Mouse (Mus musculus) heart, adult 11 months (tissue): ENCODE data around the gene C1s2.
A peak's percentile ranks its signal among the peaks of the same experiment; 100 is the strongest.
"Not testable (repeated sequence)": the region's sequence is repeated elsewhere in the genome, so short reads cannot be mapped to it uniquely, and the experiment has no call there.

Experiments used
- DNase-seq: peaks from one replicate; pipeline ENCODE4 v3.0.0; 2022

C1s2 gene

GRCm38 (mm10) chr6:124635985-124636384 is at the start of gene C1s2:
Gene C1s2, minus strand, starts transcription at chr6:124636085.
- DNase-seq: peak; percentile 73

DNA sequence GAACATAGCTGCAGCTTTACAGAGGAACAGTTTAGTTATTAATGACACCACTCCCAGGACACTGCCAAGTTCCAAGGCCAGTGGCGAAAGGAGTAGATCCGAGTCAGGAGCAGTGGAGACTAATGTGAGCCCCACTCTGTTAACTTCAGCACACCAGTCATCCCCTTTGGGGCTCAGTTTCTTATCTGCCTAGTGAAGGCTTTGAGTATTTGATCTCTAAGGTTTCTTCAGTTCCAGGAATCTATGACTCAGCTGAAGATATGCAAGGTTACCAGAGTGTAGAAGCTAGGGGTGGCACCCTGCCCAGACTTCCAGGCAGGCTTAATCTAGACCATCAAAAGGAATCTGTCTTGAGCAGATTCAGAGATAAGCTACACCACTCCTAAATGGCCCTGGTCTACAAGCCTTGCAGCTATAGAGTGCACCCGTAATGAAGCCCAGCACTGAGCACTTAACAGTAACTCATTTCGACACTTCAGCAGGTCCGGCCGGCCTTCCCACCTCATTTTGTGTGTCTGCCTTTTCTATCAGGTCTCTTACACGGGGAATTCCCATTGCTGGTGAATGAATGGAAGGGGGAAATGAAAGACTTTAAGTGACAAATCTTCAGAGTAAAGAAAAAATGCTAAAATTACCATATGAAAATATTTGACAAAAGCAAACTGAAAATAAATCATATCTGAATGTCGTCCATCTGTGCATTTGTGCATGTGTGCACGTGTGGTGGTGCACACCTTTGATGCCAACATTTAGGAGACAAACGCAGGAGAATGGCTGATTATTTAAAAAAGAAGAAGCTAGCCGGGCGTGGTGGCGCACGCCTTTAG is 47.9 kb upstream of the C1s2 start:
- DNase-seq: no peak

DNA sequence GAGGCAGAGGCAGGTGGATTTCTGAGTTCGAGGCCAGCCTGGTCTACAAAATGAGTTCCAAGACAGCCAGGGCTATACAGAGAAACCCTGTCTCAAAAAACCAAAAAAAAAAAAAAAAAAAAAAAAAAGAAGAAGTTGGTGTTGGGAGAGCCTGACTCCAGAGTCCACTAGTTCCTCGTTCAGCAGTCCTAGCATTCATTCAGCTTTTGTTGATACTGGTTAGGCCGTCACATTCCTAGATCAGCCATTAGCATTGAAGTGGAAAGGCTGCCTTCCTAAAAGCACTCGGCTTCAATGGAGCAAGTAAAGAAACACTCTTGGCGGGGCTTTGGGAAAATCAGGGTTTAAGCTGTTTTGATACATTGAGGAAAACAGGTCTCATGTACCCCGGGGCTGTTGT is 46.4 kb upstream of the C1s2 start:
- not testable (repeated sequence) for DNase-seq

DNA sequence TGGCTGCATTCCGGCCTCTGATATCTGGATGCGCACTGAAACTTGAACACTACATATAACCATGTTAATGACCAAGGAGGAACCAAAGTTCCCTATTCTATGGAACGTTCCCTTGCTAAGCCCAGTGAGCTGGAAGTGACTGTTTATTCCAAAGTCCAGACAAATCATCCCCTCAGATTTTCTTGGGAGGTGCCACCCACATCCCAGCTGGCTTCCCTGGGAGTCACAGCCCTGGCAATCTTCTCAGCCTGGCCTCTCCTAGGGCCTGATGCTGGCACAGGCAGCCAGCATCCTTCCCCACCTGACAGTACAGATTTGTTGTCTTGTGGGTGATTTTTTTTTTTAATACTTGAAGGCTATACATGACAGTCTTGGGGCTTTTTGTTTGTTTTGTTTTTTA is 43.6 kb upstream of the C1s2 start:
- DNase-seq: no peak

DNA sequence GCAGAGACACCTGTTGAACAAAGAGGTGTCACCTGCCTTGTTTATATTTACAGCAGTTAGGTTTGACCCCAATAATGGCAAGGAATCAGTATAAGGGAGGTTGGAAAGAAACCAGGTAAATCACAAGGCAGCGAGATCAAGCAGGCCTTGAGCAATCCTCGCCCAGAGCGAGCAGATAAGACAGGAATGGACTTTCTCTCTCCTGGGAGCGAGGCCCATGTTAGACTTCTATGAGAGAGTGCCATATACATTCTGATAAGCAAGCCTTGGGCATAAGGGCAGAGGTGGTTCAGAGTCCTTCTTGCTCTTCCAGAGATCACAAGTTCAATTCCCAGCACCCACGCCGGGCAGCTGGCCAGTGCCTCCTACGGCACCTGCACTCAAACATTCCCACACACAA is 42.9 kb upstream of the C1s2 start:
- no peak for DNase-seq

GRCm38 (mm10) chr6:124676171-124676570 is 40.3 kb upstream of the C1s2 start:
- DNase-seq: no peak

DNA sequence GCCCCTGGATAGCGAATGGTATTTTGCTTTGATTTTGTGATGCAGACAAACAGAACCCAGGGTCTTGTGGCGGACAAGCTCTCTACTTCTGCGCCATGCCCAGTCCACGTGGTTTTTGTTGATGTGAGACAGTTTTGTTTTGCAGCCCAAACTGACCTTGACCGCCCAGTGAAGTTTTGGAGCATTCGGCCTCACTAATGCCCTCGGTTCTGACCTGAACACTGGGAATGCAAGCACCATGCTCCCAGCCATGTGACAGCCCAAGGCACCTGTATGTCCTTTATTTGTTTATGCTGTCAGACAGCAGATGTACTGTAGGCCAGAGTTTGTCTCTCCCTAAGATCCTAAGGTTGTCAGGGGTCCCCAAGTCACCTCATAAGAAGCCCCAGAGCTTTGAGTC is 38.7 kb upstream of the C1s2 start:
- DNase-seq: peak; percentile 78

DNA sequence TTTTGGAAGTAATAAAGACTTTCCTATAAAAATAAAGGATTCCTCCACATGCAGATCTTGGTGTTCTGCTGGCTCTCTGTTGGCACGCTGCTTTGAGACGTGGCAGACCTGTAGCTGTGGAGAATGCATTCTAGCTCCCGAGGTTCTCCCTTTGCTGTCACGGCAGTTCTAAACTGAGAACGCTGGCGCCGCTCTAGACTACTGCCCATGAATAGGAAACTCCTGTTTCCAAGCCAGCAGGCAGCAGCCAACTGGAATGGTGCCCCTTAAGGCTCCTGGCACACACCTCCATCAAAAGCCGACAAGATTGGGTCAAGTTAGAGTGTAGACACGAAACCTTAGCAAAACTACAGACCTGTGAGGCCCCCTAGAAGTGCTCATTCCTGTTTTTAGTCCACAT is 37.7 kb upstream of the C1s2 start:
- peak; percentile 95 for DNase-seq

DNA sequence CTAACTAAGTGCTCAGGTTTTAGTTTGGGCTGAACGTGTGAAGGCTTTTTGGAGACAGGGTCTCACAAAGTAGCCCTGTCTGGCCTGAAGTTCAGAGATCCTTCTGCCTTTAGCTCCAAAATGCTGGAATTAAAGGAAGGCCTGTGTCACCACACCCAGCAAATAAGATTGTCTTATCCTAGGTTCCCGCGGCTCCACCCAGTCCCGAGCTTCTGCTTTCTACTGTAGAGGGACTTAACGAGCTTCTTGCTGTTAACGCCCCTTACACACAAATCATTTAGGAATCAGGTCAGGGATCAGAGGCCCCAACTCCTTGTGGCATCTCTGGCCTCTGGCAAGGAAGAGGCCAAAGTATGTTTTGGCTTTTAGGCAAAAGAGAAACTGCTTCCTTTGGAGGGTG is 36.2 kb upstream of the C1s2 start:
- peak; percentile 88 for DNase-seq

- DNase-seq: peak; percentile 85
Measured at GRCm38 (mm10) chr6:124670281-124670900, 34.5 kb upstream of the C1s2 start.

- peak; percentile 84 for DNase-seq
Measured at GRCm38 (mm10) chr6:124669234-124669859, 33.5 kb upstream of the C1s2 start.

DNA sequence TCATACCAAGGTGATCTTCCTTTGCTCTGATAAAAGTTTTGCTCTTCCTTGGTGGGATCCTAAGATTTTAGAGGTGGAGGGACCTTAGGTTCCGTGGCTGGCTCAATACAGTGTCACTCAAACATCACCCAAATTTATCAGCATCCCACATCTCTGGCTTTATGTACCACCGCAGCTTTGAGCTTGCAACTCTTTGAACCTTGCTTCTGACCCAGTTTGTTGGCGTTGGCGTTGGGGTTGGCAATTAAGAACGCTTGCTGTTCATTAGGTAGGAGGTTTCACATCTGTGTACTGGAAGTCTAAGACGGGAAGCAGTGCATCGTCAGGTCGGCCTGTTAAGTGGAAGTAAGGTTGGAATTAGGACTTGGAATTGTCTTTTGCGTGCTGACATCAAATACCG is 29.1 kb upstream of the C1s2 start:
- DNase-seq: peak; percentile 80

DNA sequence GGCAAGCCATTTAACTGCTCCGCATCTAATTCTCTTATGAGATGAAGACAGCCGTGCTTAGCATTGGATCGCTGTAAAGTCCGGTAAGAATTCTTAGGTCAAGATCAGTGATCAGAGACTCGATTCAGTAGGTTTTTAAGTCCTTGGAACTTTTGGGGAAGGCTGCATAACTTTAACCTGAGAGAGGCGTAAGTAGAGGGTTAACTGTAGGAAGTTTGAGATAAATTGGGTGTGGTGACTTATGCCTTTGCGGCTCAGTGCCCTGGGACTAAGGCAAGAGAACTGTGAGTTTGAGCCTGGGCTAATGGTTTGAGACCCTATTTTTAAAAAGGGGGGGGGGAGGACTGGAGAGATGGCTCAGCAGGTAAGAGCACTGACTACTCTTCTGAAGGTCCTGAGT is 28.4 kb upstream of the C1s2 start:
- DNase-seq: no peak

GRCm38 (mm10) chr6:124663424-124663795 is 27.5 kb upstream of the C1s2 start:
- no peak for DNase-seq

DNA sequence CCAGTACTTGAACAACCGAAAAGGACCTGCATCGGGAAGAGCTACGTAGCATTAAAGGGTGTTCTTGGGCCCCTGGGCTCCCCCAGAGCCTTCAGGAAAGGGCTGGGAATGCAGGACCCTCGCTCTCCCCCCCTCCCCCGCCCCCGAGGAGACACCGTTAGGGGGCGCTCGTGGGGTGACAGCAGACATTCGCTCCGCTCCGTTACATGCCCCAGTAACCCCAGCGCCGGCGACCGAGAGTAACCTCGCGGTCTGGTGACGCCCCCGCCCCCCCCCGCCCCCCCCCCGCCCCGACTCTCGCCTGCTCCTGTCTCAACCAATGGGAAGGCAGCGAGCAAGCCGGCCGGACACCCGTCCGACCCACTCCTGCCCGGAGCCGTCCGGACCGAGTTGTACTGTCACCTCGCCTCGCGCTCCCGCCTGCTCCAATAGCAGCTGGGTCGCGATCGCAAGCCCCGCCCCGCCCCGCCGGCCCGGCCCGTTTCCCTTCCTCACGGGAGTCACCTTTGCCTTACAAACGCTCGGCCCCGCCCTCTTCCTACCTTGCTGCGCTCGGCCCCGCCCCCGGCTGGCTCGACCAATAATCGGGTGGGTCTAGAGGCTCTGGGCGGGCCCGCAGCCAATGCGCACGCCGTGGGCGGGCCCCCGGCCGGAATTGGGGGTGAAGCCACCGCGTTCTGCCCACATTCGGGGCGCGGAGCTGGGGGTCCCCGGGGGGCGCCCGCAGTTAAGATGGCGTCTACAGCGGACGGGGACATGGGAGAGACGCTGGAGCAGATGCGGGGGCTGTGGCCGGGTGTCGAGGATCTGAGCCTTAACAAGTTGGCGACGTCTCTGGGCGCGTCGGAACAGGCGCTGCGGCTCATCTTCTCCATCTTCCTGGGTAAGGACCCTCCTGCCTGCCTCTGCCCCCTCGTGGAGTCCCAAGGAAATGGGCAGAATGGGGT is 26.9 kb upstream of the C1s2 start, which contains the start of gene Lpcat3:
Gene Lpcat3 (plus strand): TSS at position 551 of the 947 bp plus-strand sequence.
- DNase-seq: peak; percentile 100

DNA sequence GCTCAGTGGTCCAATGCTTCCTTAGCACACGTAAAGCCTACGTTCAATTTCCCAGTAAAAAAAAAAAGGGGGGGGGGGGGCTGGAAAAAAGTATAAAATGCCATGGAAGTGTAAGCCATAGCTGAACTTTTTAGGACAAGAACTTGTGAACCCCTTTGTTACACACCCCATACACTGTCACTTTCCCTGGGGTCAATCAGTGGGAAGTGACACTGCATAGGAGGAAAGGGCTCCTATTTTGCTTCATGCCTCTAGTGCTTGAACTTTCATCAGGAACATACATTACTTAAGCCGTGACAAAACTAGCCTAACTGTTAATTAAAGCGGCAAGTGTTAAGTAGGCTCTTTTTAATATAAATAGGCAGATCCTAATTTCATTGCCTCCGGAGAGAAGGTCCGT is 26.1 kb upstream of the C1s2 start:
- no peak for DNase-seq

- peak; percentile 55 for DNase-seq
Measured at GRCm38 (mm10) chr6:124661156-124661806, 25.4 kb upstream of the C1s2 start.

DNA sequence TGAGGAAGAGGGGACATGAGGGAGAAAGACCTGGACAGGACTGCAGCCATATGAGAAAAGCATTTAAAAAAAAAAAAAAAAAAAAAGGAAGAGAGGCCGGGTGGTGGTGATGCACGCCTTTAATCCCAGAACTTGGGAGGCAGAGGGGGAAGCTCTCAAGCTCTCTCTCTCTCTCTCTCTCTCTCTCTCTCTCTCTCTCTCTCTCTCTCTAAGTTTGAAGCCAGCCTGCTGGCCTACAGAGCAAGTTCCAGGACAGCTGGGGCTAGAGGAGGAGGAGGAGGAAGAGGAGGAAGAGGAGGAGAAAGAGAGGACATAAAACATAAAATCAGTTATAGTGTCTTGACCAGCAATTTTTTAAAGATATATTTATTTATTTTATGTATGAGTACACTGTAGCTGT is 22.2 kb upstream of the C1s2 start:
- DNase-seq: no peak

DNA sequence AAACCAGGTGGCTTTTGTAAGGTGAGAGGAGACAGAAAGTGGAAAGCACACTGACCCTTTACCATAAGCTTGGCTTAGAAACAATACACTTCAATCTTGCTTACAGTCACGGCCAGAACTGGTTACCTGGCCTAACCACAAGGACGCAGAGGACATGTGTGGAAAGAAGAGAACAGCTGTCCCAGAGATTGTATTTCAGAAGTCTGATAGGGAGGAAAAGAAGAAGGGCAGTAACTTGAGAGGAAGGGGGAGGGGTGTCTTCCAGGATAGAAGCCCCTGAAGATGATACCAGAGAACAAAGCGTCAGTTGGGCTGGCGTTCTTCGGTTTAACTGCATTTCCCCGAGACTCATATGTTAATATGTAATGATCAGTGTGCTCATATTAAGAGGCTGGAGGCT is 20.0 kb upstream of the C1s2 start:
- peak; percentile 60 for DNase-seq

- no peak for DNase-seq
Measured at GRCm38 (mm10) chr6:124646394-124646793, 10.5 kb upstream of the C1s2 start.

GRCm38 (mm10) chr6:124640997-124641396 is 5.1 kb upstream of the C1s2 start:
- DNase-seq: no peak

DNA sequence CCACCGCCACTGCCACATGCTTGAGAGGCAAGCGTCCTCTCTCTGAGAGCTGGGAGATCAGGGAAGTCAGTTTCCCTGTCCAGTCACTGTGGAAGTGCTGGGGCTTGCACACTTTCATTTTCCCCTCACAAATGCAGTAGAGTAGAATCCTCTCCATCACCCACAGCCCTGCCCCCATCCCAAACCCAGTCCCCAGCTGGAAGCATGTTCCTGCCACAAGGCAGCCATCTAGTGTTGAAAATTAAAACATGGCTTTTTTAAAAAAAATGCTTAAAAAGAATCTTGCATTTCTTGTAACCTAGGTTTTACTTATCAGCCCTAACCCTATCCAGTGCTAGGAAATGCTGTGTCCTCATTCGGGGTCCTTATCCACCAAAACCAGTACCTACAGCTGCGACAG is 4.2 kb upstream of the C1s2 start:
- peak; percentile 30 for DNase-seq
